Mouse (Mus musculus) kidney, postnatal 25 days (tissue): ENCODE measurements around the gene Mettl21c.
A peak's percentile ranks its signal among the peaks of the same experiment; 100 is the strongest.
"Not testable (repeated sequence)": the region's sequence is repeated elsewhere in the genome, so short reads cannot be mapped to it uniquely, and the experiment has no call there.

Experiments
- DNase-seq, 2 experiments: peaks; one replicate each; pipeline ENCODE4 v3.0.0; 2021; ENCODE audit warnings: mixed read lengths in 2 of 2

Mettl21c gene

DNA sequence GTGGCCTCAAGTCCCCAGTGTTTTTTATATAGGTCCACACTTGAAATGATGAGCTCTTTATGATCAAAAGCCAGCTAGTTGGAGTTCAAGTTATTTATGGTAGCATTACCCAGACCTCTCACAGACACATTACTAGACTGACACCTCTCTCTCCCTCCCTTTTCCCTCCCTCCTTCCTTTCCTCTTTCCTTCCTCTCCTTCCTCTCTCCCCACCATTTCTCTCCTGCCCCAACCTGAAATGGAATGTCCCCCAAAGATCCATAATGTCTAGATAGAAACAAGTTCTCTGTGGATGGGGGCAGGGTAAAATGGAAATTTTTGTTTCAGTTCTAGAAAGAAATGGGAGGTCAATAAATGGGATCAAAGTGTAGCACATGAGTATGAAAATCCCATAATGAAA, at the start of gene Mettl21c:
Mettl21c (minus strand) TSS at position 101 of the 400 bp plus-strand sequence.
- no peak for DNase-seq

DNA sequence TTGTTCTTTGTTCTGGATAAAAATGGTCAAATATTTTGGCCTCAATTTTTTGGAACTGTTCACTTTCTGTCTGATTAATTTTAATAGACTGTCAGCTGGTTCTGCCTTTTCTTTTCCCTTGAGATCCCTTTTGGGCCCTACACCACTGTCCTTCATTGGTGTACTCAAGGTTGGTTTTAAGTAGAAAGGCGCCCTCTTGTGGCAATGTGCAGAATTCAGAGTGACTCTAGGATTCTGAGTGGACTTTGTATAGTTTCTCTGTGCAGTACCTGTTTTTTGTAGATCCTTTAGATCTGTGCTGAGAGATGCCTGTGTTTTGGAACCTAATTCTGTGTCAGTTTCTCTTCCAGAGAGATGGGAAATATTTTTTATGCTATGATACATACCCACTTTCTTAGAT, 44.8 kb upstream of the Mettl21c start:
- peak; percentile 44 to 74 for DNase-seq

DNA sequence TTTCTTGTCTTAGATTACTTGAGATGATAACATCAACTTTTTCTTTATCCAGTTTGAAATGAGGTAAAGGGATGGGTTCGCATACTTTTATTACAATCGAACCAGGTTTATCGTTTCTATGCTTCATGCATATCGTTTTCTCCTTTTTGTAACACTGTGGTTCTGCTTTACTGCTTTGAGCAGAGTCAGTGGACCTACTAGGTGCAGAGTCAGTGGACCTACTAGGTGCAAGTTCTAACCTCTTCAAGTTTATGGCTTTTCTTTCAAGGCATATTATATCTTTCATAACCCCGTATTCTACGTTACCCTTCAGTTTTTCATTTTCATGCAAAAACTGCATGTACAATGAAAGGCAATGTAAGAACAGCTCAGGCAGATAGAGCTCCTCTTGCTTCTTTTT, 43.6 kb upstream of the Mettl21c start:
- DNase-seq, result no peak

DNA sequence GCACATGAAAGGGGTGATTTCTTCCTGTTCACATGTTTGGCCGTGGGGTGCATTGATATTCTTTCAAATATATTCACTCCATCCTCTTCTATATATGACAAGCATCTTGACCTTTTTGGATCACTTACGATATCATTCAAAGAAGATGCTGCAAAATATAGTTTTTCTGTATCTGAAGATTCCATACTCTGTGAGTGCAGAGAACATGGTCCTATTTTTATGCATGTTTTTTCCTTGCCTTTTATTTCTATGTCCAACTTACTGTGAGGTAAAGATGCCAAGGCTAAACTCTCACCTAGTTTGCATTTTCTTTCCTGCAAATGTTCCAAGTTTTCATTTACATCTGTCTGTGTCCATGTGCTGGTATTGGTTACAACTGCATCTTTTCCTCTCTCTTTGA, 42.0 kb upstream of the Mettl21c start, which contains the start of gene Gm8251:
Gm8251 (minus strand) TSS at position 101 of the 400 bp plus-strand sequence.
- DNase-seq, result no peak

DNA sequence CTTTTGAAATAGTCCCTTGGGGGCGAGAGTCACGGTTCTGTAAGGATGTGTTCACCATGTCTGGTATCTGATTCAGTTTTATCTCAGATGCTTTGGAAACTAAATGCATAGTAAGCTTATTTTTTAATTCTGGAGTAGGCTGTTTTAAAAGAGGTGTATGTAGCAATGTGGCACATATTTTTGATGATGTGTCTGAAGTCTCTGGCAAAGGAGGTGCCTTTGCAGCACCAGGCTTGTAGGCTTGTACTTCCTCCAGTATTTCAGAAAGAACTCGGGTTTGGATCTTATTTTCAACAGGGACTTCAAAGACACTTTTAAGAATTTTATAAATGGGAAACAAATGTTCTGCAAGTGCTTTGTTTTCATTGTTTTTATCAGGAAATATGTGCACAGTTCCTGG, 38.0 kb upstream of the Mettl21c start:
- DNase-seq, result no peak

DNA sequence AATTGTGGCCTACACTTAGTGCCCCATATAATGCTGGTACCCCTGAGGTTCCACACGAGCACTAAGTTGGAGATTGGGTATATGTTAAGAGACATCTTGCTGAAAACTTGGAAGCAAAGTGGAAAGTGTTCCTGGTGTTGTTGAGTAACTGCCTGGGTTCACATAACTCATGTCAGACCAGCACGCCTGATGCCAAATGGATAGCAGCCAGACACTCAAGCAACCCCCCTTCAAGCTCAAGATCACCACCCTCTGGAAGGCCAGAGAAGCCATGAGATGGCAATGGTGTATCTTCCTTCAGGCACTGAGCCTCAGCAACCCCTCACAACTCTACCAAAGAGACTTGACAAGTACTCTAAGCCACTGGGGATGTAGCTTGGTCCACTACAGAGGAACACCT, 26.7 kb upstream of the Mettl21c start:
- no peak for DNase-seq

DNA sequence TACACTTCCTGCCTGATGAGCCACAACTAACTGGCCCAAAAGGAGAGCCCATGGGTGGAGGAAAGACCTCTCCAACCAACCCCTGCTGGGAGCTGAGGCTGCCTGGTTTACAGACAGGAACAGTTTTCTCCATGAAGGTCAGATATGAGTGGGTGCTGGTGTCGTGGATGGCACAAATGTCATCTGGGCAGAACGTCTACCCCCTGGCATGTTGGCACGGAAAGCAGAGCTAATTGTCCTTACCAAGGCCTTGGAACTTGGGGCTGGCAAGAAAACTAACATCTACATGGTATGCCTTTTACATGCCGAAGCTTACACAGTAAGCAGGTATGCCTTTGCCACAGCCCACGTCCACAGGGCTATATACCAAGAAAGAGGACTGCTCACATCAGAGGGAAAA, 25.9 kb upstream of the Mettl21c start:
- DNase-seq, result not testable (repeated sequence)

DNA sequence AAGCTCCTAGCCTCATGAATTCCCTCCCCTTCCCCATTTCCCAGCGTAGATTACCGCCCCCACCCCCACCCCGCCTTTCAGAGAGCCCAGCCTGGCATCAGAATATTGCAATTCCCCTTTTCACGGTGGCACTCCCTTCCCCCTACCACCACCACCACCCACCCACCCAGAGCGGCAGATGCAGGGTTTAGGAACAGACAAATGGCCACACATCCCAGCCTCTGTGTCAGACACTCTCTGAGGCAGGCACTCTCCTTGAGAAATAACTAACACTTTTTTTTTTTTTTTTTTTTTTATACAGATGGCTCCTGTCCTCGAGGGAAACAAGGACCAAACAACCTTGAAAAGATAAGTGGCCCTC, 22.7 kb upstream of the Mettl21c start:
- no peak for DNase-seq

DNA sequence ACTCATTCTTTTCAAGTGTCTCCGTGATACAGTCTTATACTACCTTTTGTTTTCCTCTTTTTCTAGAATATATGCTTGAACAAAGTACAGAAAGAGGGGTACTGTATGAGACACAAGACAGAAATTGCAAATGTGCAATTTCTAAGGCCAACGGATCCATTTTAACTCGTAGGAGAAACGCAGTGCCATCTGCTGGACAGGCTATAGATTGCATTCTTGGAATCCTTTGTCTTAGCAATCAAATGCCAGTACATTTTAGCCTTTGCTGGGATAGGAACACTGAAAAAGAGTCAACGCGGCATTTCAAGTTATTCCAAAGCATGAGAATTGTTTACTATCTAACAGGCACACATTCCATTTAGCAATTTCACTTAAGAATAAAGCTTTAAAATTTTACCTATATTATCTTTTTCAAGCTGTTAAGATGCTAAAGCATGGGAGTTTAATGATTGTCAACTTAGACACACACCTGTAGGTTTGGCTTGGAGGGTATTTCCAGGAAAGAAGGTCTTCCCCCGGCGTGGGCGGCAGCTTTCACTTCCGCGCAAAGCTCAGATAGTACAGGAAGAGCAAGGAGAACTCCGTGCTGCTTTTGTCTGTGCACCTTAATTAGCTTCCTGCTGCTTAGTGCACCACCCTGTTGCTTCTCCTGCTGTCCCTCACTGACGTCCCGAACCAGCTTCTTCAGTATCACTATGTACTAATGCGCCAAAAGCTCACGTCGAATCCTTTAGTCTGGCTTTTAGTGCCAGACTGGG, 22.1 kb upstream of the Mettl21c start:
- peak; percentile 53 to 71 for DNase-seq

DNA sequence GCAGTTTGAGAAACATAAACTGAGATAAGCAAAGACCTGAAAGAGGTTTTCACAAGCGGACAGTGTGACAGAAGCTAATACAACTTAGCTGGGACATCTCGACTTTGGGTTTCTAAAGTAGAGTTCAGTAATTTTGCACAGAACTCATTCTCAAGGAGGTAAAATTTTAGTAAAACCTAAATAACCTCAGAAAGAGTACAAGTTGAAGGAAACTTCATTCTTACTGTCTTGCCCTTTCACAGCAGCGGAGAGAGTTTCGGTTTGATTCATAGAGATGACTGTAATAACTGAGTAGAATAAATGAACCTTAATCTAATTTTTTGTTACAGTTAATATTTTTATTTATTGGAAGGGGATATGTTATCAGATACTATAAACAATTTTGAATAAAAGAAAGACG, 13.1 kb upstream of the Mettl21c start:
- no peak for DNase-seq

DNA sequence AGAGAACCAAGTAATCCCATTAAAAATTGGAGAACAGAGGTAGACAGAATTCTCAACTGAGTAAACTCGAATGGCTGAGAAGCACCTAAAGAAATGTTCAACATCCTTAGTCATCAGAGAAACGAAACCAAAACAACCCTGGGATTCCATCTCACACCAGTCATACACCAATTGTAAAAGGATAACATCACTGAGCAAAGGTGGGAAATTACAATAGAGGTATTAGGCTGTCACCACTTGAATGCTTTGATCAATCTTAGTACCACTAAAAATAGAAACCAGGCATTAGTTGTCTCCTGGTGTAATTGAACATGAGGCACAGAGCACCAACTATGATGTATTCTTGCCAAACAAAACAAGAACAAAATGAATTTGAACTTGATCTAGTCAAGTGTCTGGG, 12.4 kb upstream of the Mettl21c start:
- DNase-seq, result no peak

DNA sequence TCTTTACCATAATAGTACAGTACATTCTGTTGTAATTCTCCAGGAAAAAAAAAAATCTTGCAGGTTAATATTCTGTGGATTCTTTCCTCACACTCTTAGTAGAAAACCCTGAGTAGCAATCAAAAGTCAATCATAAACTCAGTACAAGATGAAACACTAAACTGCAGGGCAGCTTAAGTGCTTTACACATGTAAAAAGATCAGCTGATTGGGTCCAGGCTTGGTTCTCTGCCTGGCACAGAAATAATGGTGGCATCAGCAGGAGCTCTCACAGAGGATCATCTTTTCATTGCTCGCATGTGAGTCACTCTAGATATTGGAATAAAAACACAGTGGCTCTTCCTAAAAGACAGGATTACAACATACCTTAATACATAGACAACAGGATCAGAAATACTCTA, 7.8 kb upstream of the Mettl21c start:
- peak; percentile 22 to 54 for DNase-seq

DNA sequence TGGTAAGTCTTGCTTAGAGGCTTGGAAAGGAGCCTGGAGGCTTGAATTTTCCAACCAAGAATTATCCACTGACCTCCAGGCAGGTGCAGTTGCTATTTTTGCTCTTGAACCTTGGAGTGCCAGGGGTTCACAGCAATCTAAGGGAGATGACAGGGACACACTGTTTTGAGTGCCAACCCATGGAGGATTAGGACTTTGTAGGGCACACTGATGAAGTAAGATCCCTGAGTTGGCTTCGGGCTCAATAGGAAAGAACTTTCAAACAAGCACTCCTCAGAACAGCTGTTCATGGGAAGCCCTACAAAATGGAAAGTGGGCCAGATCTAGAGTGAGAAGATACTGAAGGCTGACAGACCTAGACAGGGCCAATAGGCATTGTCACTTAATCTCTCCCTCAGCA, 2.8 kb upstream of the Mettl21c start:
- no peak for DNase-seq

DNA sequence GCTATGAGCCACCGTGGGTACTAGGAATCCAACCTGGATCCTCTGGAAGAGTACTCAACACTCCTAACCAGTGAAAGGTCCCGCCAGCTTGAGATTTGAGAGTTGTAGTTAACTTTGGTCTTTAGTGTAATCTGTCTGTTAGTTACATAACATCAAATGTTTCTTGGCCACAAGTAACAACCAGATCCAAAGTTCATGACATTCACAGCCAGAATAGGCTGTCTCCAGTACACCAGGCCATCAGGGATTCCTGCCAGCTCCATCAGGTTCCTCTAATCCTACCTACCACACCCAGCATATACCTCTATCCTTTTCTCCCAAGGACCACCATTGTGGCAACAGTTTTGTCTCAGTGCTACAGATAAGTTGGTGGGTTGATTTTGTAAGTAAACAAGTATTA, 4.3 kb downstream of the Mettl21c start:
- DNase-seq, result peak; percentile 30 to 67

DNA sequence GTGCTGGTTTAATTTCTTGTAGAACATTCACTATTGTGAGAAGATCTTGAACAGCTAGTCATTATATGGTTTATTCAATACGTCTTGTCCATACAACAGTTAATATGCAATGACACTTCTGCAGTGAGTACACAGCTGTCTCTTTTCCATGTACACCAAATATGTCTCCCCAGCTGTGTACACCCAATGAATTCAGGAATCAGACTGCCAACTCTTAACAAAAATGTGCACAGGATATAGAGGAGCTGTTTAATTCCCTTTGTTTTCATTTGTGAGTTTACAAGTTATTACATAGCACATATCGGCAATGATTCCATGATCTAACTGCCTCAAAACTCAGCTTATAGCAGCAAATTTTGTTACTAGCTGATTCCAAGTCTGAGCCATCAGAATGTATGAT, 15.3 kb downstream of the Mettl21c start:
- no peak for DNase-seq

DNA sequence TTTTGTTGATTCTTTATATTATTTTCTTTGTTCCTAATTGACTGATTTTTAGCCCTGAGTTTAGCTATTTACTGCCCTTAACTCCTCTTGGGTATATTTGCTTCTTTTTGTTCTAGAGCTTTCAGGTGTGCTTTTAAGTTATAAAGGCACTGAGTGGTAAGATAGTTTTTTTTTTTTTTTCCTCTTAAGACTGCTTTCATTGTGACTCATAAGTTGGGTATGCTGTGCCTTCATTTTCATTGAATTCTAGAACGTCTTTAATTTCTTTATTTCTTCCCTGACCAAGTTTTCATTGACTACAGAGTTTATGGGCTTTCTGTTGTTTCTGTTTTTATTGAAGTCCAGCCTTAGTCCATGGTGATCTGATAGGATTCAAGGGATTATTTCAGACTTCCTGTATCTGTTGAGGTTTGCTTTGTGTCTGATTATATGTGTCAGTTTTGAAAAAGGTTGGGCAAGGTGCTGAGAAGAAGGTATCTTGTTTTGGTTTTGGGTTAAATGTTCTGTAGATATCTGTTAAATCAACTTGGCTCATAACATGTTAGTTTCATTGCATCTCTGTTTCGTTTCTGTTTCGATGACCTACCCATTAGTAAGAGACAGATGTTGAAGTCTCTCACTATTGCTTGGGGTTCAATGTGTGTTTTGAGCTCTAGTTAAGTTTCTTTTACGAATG, 22.8 kb downstream of the Mettl21c start:
- DNase-seq, result no peak

DNA sequence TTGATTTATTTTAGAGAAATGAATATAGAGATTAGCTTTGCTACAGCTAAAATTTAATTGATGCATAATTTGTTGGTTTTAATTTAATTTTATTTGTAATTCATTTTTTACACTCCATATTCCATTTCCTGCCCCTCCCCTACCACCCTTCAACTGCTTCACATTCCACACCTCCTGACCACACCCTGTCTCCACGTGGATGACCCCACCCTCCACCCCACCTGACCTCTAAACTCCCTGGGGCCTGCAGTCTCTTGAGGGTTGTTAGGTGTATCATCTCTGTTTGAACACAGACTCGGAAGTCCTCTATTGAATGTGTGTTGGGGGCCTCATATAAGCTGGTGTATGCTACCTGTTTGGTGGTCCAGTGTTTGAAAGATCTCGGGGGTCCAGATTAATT, 48.7 kb downstream of the Mettl21c start:
- no peak for DNase-seq

DNA sequence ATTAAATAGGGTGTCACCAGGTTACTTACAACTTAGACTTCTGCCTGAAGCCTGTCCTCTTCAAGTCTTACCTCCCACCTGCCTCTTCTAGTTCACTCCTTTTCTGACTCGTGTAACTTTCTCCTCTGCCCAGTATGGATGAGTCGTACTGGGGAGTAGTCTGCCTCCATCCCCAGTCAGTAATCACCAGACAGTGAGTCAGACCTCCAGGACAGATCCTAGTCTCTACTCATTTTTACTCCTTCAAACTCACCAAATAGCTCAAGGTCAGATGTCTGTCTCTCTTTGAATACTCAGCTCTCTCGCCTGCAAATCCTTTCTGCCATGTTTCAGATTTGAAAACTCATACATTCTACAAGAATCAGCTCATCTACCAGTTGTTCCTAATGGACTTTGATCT, 50.5 kb downstream of the Mettl21c start:
- DNase-seq, result no peak

DNA sequence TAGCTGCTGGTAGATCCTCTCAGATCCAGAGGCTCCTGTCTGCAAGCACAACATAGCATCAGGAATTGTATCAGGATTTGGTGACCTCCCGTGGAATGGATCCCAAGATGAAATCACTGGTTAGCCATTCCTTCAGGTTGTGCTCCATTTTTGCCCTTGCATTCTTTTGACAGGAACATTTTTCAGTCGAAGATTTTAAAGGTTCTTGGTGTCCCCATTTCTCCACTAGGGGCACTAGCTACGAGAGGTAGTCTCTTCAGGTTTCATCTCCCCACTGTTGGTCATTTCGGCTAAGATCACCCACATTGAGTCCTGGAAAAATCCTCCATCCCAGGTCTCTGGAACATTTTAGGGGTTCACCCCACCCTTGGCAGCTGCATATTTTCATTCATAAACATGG, 53.1 kb downstream of the Mettl21c start:
- no peak for DNase-seq

DNA sequence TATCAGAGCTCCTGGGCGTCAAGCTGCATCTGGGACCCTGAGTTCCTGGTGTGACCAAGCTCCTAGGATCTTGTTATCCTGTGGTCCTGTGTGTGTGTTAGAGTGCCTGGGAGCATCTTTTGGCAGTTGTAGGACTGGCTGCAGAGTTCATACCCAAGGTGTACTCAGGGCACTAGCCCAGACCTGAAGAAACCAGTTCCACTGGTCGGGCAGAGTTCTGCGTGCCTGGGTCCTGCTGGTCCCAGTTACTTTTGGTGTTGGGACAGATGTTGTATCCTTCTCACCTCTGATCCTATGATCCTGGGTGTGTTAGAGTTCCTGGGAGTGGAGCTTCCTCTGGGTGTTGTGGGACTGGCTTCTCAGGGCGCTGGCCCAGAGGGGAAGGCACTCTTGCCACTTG, 55.5 kb downstream of the Mettl21c start:
- DNase-seq, result no peak
